Mouse (Mus musculus) spleen, embryonic (tissue): ENCODE measurements around the gene Zswim5.
"Not testable (repeated sequence)": the region's sequence is repeated elsewhere in the genome, so short reads cannot be mapped to it uniquely, and the experiment has no call there.

ENCODE experiments used
- CTCF ChIA-PET: fragments of 350-600 bp; sonication (Branson Sonifier 250); formaldehyde crosslinking; loops from one replicate; lab custom pipeline; 2022; lab: Charles Lee

Zswim5 gene

DNA sequence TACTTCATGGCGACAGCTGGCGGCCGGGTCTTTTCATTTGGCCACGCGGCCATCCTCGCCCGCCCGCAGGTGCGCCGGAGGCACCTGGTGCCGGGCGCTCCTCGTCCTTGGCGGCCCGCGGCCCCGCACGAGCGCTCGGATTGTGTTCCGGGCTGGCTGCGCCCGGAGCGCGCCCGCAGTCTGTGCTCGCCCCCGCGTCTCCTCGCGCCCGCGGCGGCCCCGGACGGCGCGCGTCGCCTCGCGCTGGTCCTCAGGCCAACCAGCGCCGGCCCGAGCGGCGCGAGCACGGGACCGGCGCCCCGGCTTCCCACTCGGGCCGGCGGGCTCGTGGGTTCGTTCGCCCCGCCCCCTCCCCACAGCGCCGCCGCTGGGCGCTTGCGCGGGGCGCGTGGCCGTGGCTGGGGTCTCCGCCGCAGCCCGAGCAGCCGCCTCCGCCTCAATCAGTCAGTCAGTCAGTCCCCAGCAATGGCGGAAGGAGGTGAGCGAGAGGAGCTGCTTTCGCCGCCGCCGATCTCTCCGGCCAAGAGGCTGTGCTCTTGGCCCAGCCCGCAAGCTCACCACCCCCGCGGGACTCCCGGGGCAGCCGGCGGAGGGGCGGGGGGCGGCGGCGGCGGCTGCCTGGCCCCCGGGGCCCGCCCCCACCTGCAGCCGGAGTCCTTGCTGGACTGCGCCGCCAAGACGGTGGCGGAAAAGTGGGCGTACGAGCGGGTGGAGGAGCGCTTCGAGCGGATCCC is at the start of gene Zswim5:
Gene Zswim5 (plus strand): TSS at position 382 of the 734 bp plus-strand sequence.
- CTCF ChIA-PET, result no interaction called here

DNA sequence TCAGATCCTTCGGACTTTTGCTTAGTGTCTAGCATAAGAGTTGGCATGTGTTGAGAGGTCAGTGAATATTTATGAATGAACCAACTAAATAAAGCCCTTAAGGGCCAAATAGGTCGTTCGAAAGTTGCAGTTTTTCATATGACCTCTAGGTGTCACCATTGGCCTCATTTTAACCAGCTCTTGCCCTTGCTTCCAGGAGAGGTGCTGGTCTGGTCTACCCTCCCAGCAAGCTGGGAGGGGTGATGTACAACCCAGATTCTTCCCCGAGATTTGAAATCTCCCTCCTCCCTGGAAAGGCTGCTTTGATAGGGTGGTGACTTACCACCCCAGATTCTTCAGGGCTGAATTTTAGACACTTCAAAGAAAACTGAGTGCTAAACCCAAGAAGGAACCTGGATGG is 49.4 kb upstream of the Zswim5 start:
- CTCF ChIA-PET, result interaction anchor here (0.5 to 1.2 kb wide), 4 partner anchors 100 to 1086 kb away, joined by 3 to 5 read pairs (median 4); no protein-coding TSS in a partner anchor

DNA sequence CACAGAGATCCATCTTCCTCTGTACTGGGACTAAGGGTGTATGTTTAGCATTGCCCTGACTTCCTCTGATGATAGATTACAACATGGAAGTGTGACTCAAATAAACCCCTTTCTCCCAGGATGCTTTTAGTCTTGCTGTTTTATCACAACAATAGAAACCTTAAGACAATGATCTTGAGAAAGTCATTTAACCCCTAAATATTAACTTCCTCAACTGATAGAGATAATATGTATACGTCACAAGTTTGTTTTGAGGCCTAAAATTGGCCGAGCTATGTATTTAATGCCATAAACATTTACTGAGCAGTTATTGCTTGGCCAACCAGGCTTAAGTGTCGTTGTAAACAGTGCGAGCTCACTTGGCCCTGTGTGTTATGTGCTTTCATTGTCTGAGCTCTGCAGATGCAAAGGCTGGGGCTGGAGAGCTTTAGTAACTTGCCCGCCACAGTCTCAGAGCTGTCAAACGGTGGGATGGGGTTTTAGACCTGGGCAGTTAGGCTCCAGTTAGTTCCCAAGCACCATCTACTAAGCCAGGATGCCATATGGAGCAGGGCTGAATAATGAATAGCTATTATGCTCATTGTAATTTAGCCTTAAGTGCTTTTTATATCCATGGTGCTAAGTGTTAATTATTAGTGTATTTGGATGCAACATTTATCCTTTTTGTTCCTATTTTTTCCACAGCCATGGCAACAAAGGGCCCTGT is 47.7 kb upstream of the Zswim5 start:
- CTCF ChIA-PET, result no interaction called here

DNA sequence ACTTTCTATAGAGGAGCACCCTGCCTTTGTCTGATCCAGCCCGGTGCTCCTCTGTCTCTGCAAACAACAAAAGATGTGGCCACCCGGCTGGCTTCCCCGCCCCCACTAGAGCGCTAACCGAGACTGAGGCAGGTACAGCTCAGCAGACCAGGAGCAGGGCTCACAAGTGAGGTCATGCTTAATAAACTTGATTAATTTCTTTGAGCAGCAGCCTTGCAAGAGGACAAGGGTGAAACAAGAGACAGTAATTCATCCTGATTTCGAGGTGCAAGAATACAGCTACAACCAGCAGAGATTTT is 47.2 kb upstream of the Zswim5 start:
- CTCF ChIA-PET, result no interaction called here

DNA sequence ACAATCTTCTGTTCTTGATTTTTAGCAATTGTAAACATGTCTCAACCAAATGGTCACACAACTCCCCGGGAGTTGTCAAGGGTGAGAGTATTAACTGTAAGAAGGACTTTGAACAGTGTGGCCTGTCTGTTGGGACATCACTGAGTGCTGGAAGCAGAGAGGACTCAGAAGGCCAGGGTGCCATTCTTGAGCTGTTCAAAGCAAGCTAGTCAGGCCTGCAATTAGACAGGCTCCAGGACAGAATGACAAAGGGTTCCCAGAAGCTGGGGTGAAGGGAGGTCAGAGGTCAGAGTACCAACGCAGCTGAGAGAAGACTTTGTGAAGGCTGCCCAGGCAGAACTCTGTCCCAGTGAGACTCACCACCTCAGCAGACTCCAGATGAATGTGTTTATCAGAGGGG is 38.2 kb upstream of the Zswim5 start:
- CTCF ChIA-PET, result no interaction called here

DNA sequence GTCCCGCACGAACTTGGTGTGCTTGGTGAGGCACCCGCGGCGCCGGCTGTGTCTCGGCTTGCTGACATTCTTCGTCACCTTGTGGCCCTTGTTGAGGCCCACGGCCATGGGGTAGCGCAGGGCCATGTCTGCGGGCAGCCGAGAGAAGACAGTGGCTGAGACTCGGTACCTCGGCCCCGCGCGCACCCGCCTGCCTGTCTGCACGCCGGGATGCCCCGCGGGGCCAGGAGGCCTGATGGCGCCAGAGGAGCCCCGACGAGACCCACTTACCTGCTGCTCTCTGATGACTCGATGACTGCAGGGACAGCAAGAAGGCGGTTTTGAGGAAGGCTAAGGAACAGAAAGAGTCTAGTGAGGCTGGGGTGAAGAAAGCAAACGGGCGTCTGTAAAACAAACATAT is 37.1 kb upstream of the Zswim5 start:
- CTCF ChIA-PET, result not testable (repeated sequence)

DNA sequence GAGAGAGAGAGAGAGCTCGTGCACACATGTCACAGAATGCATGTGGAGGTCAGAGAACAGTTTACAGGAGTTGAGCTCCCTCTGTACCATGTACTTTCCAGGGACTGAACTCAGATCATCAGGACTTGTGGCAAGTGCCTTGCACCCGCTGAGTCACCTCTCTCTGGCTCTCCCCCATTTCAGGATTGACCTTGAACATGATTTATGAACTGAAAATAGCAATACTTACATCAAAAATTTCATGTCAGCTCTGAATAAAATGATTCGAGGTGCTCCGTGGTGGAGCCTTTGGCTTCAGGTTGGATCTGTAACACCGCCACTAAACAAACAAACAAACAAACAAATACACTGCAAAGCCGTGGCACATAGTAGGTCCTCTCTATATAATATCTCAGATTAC is 36.3 kb upstream of the Zswim5 start:
- CTCF ChIA-PET, result interaction anchor here (0.6 kb wide), 1 partner anchor 991 kb away, joined by 4 read pairs; no protein-coding TSS in a partner anchor

DNA sequence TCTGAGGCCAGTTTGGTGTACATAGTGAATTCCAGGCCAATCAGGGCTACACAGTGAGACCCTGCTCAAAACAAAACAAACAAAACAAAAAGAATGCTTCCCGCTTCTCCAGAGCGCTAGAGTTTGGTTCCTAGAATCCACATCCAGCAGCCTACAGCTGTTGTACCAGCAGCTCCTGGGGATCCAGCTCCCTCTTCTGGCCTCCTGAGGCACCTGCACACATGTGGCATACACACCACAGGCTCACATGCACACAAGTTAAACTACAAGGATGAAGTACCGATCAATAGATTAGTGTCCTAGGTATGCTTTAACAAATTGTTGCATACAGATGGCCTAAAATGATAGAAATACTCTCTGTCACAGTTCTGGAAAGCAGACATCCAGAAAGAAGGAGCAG is 32.9 kb upstream of the Zswim5 start:
- CTCF ChIA-PET, result no interaction called here

DNA sequence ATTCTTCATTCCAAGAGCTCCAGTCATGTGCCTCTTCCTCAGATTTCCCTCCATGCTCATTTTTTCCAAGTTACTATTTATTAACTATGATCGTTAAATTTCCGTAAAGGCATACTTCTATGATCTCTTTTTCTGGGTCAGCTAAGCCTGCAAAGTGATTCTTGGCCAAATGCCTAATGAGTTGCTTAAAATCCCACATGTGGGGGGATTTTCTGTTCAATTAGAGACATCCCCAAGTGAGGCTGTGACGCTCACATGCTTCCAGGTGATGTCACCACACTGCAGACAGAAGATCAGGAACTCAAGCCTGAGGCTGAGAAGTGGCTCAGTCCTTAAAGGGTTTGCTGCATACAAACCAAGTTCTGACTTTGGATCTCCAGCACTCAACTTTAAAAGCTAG is 27.3 kb upstream of the Zswim5 start:
- CTCF ChIA-PET, result no interaction called here

DNA sequence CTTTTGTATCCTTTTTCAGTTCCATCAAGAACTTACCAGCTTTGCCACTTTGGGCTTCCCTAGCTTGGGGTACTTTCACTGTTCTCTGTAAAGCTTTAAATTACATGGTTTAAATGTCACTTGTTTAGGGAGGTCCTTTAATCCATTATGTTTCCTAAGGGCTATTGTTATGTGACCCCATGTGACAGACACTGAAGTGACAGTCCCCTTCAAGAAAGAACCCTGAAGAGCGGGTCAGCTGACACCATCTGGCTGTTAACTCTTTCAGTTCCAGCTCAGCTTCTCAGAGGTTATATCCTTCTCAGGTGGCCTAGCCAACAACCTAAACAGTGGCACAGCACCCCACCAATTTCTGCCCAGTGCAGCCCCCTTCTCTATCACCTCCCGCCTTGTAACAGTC is 22.9 kb upstream of the Zswim5 start:
- CTCF ChIA-PET, result no interaction called here

DNA sequence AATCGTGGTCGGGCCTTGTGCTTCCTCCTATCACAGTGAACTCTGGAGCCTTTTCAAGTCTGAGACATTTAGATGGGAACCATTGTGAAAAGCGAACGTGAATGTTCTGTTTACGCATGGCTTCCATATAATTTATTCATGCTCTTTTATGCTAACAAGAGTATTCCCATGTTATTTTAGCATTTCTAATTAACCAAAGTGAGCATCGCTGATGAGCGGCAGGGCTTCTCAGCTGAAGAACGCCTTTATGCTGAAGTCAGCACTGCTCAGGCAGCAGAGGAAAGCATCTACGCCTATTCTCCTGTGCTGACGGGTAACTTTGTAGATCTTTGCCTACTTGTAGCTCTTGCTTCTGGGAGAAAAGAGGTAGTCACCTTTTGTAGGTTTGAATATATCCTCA is 20.0 kb upstream of the Zswim5 start:
- CTCF ChIA-PET, result no interaction called here

DNA sequence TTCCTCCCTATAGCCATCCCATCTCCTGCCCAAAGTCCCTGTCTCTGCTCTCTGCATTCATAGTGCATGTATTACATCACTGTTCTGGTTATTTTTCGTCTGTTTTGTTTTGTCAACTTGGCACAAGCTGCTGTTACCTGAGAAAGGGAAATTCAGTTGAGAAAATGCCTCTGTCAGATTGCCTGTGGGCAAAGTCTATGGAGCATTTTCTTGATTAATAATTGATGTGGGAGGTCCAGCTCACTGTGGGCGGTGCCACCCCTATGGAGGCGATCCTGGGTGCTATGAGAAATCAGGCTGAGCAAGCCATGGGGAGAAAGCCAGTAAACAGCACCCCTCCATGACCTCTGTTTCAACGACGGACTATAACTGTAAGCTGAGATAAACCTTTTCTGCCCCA is 17.5 kb upstream of the Zswim5 start:
- CTCF ChIA-PET, result no interaction called here

DNA sequence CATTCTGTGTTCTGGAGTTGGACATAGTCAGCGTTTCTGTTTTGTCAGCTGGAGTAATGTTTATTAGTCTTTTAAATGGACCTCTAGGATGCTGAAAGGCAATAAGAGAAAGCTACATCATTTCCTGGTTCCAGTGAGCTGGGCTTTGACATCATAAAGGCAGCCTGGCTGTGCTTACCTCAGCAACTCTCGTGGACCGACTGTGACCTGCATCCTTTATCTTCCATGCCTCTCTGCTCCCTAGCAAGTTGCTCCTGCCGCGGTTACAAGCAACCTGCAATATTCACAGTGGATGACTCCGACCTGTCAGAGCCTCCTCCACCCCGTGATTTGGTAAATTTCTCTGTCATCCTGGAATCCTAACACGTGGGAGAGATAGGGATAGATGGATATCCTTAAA is 15.2 kb upstream of the Zswim5 start:
- CTCF ChIA-PET, result interaction anchor here (0.7 kb wide), 1 partner anchor 72 kb away, joined by 5 read pairs; no protein-coding TSS in a partner anchor

DNA sequence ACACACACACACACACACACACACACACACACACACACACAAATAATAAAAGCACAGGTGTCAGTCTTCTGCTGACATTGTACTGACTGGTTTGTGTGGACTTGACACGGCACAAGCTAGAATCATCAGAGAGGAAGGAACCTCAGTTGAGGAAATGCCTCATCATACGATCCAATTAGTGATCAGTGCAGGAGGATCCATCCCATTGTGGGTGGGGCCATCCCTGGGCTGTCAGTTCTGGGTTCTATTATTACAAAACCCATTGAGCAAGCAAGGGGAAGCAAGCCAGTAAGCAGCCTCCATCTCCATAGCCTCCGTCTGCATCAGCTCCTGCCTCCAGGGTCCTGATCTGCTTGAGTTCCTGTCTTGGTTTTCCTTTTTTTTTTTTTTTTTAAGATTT is 7.3 kb upstream of the Zswim5 start:
- CTCF ChIA-PET, result no interaction called here

DNA sequence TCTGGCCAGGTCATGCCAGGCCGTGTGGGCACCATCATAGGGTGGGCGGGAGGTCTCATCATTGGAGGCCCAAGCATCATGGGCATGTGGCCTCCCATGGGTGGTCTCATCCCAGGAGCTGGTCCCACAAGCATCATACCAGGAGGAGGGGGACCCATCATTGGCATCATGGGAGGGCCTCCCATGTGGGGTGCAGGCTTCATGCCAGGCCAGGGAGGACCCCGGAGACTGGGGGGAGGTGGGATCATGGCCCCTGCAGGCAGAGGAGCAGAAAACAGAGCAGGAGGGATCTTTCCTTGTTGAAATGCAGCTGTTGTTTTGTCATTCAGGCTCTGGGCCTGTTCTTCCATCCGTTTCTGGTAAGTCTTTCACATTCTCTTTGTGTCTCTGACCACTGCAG is 2.6 kb upstream of the Zswim5 start:
- CTCF ChIA-PET, result no interaction called here

DNA sequence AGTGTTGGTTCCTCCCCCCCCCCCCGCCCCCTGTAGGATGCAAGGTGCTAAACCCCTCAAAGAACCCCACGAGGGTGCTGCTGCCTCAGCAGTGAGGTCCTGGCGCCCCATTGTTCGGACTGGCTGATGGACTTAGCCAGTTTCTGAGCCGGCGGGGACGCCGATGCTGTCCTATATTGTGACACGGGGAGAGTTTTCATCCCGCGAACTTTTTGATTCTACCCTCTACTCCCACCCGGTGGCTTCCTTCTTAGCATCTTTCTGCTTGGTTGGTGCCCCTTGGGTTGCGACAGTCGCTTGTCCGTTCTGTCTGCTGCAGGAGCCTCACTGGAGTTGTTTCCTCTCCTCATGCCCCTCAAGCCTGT is 564 bp upstream of the Zswim5 start:
- CTCF ChIA-PET, result no interaction called here

DNA sequence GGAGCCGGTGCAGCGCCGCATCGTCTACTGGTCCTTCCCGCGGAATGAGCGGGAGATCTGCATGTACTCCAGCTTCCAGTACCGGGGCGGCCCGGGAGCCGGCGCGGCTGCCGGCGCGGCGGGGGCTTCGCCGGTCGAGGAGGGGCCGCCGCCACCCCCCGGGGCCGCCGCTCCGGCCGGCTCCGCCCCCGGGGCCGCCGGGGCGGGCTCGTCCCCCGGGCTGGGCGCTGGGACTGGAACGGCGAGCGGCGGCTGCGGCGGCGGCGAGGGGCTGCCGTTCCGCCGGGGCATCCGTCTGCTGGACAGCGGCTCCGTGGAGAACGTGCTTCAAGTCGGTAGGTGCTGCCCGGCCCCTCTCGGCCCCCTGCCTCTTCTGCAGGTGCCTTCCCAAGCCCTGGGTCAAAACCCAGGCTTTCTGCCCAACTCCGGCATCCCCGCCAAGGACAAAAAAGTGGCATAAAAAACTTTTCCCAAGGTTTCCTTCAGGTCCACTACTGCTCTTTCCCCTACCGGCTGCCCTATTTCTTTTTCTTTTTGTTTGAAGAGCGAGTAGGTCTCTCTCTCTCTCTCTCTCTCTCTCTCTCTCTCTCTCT is 649 bp downstream of the Zswim5 start:
- CTCF ChIA-PET, result no interaction called here

DNA sequence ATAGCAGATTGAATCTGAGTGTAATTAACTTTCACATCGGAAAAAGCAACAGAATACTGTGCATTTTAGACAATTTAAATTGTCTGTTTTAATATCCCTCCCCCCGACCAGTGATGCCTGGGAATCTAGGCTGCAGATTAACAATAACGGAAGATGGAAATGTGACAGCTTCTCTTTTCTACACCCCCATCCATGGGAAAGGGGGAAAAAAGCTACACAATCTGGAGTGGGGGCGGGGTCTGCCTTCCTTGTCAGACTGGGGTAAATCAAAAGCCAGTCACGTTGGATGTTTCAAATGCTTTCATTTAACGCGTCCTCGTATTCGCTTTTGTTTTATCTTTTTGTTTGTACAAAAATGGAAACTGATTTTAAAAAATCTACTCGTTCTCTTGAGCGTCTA is 1.3 kb downstream of the Zswim5 start:
- CTCF ChIA-PET, result no interaction called here

DNA sequence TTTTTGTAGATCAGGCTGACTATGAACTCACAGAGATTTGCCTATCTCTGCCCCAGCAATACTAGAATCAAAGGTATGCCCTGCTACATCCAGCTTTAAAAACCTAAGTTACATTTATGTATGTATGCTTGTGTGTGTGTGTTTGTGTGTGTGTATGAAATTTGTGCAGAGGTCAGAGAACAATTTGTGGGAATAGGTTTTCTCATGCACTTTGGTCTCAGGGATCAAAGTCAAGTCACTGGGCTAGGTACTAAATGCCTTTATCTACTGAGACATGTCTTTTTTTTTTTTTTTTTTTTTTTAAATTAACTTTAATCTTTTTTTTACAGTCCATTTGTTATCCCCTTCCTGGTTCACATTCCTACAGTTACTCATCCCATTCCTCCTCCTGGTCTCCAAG is 5.5 kb downstream of the Zswim5 start:
- CTCF ChIA-PET, result no interaction called here

DNA sequence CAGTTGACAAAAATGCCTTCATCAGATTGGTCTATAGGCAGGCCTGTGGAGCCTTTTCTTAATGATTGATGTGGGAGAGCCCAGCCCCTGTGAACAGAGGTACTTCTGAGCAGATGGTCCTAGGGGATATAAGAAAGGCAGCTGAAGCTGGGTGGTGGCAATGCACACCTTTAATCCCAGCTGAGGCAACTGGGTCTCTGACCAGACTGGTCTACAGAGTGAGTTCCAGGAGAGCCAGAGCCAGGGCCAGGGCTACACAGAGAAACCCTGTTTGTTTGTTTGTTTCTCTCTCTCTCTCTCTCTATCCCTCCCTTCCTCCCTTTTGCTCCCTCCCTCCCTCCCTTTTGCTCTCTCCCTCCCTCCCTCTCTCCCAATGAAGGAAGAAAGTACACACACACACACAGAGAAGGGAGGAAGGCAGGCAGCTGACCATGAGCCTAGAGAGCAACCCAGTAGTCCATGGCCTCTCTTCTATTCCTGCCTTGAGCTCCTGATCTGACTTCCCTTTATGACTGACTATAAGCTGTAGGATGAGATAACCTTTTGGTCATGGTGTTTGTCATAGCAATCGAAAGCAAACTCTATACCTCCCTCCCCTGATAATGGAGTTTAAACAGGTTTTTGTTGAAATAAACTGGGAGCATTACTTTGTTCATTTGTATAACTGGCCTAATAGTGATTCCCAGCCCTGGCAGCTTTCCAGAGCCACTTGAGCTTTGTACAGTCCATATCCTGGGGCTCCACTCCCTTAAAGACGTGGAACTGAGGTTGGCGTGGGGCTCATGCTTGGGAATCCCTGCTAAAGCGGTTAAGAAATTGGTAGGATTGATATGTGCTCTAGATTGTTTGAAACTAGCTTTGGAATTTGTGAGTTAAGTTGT is 17.3 kb downstream of the Zswim5 start:
- CTCF ChIA-PET, result no interaction called here

DNA sequence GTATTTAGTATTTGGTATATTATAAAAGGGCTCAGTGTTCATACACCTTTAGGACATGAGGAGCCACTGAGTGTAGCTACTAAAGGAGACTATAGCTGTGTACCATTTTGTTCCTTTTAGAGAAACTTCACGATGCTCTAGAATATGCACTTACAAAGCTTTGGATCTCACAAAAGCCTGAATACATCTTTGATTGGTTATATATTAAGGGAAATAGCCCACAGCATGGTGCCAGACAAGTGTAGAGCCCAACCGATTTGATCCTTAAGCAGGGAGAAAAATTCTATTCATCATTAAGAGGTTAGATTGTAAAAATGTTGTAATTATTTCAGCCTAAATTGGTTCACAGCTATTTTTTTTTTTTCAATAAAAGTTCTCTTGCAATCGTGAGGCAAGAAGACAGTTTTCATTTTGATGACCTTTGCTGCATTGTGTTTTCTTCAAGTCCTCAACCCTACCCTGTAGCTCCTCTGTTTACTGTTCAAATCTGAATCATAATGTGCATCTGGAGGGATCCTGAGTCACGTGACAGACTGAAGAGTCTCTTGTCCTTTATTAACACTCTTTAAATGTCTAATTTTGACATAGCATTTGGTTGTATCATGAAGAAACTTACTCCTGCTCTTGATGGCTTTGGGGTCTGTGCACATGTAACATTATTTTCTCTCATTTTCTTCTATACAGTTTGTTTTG is 33.5 kb downstream of the Zswim5 start:
- CTCF ChIA-PET, result no interaction called here

DNA sequence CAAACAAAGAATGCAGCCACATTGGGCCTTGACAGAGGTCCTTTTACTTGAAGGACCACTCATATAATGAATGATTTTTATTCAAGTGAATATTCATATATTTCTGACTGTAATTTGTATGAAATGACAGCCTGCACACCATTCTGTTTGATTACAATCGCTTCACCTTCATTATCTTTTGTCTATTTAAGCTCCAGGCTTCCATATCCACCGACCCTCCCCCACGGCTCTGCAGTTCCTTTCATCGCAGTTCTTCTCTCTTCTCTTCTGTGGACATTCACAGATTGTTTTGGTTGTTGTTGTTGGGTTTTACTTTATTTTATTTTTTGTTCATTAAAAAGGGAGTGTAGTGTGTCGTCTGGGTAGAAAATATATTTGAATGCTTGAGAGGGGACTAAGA is 34.0 kb downstream of the Zswim5 start:
- CTCF ChIA-PET, result no interaction called here
